Mouse (Mus musculus) lung, embryonic 15.5 days (tissue): ENCODE results near the gene Rusc1. TPM values are rescaled to one million over a fixed set of nuclear protein-coding genes. Genes with fewer than 3 reads are reported as not detected.

Source experiments
- ATAC-seq: fragments of 200-750 bp; cut with Nextera tagmentation; 2 replicates; pipeline ENCODE4 v1.8.0; 2017; ENCODE audit warnings: moderate number of reproducible peaks, borderline replicate concordance; ENCODE audit not compliant: low FRiP score, low TSS enrichment; ENCODE audit errors: extremely low read depth
- H3K27ac ChIP-seq: fragments of 300-500 bp; sonication (generic); 2 replicates; pipeline ENCODE4 v1.5.1; 2015; ENCODE audit warnings: moderate library complexity, mild to moderate bottlenecking, inconsistent platforms
- H3K27me3 ChIP-seq: fragments of 300-500 bp; sonication (generic); 2 replicates; pipeline ENCODE4 v1.6.1; 2015; ENCODE audit warnings: inconsistent platforms
- H3K36me3 ChIP-seq: fragments of 300-500 bp; sonication (generic); 2 replicates; pipeline ENCODE4 v1.6.1; 2015; ENCODE audit warnings: inconsistent platforms
- H3K4me1 ChIP-seq: fragments of 300-500 bp; sonication (generic); 2 replicates; pipeline ENCODE4 v1.6.1; 2015; ENCODE audit warnings: inconsistent platforms
- H3K4me2 ChIP-seq: fragments of 300-500 bp; sonication (generic); 2 replicates; pipeline ENCODE4 v1.6.1; 2015; ENCODE audit warnings: inconsistent platforms, mild to moderate bottlenecking, moderate library complexity
- H3K4me3 ChIP-seq: fragments of 300-500 bp; sonication (generic); 2 replicates; pipeline ENCODE4 v1.5.1; 2015; ENCODE audit warnings: mild to moderate bottlenecking, inconsistent platforms
- H3K9ac ChIP-seq: fragments of 300-500 bp; sonication (generic); 2 replicates; pipeline ENCODE4 v1.6.1; 2015; ENCODE audit warnings: inconsistent platforms
- H3K9me3 ChIP-seq: fragments of 300-500 bp; sonication (generic); 2 replicates; pipeline ENCODE4 v1.6.1; 2016; ENCODE audit warnings: inconsistent platforms
- WGBS: fragments of 180-500 bp; shearing (Covaris S2); methylation state at CpG from one replicate; pipeline ENCODE4 v1.1.7; 2015; 5-methylcytosine and 5-hydroxymethylcytosine counted together
- polyA plus RNA-seq: library from polyadenylated mRNA; unstranded; fragments of >200 nt; fragmentation: Nextera tagmentation; extraction: Ambion mirVana; gene quantifications from 2 replicates; pipeline ENCODE4 v1.2.1, GENCODE M21; 2015

The Rusc1 gene
- 16.0 and 16.6 TPM in 2 replicates for polyA plus RNA-seq

GRCm38 (mm10) chr3:89093175-89093574 is at the start of gene Rusc1:
TSS of gene Rusc1 (minus strand) at chr3:89093311.
- Histone ChIP-seq H3K27ac (no peak within 1 kb of the TSS), H3K9me3 (no peaks in the 10 kb centered on the region), H3K36me3 (peaks cover 33% of the 10 kb centered on the region), H3K27me3 (peaks cover 14% of the 10 kb centered on the region), H3K4me1 (peaks cover 36% of the 10 kb centered on the region), H3K9ac (peak within 1 kb of the TSS; percentile 27), H3K4me2 (peak within 1 kb of the TSS; percentile 100), H3K4me3 (peak within 1 kb of the TSS; percentile 71)
- peak; percentile 49; the same call in 1 of the 2 replicates for ATAC-seq
- WGBS: 4% methylated on average over 18 of the region's 18 CpGs

GRCm38 (mm10) chr3:89136365-89136764 is 43.3 kb upstream of the Rusc1 start:
- WGBS: 29% methylated on average over 9 of the region's 9 CpGs
- Histone ChIP-seq H3K27ac (no peak overlapping the region), H3K36me3 (no peaks in the 10 kb centered on the region), H3K4me2 (no peak overlapping the region), H3K4me3 (no peak overlapping the region), H3K4me1 (peaks cover 7% of the 10 kb centered on the region; the same call in 1 of the 2 replicates), H3K27me3 (no peaks in the 10 kb centered on the region), H3K9ac (no peak overlapping the region), H3K9me3 (no peaks in the 10 kb centered on the region)
- peak; percentile 51; the same call in 1 of the 2 replicates for ATAC-seq

GRCm38 (mm10) chr3:89135958-89136357 is 42.8 kb upstream of the Rusc1 start, which contains the start of gene Pklr:
TSS of gene Pklr (plus strand) at chr3:89136142.
- Histone ChIP-seq H3K4me3 (no peak within 1 kb of the TSS), H3K9me3 (no peaks in the 10 kb centered on the region), H3K36me3 (no peaks in the 10 kb centered on the region), H3K27me3 (no peaks in the 10 kb centered on the region), H3K4me1 (peaks cover 7% of the 10 kb centered on the region; the same call in 1 of the 2 replicates), H3K27ac (no peak within 1 kb of the TSS), H3K4me2 (no peak within 1 kb of the TSS), H3K9ac (no peak within 1 kb of the TSS)
- WGBS: 50% methylated on average over 3 of the region's 3 CpGs
- no peak for ATAC-seq

GRCm38 (mm10) chr3:89133752-89134151 is 40.6 kb upstream of the Rusc1 start:
- Histone ChIP-seq H3K9ac (no peak overlapping the region), H3K27me3 (no peaks in the 10 kb centered on the region), H3K4me3 (no peak overlapping the region), H3K9me3 (no peaks in the 10 kb centered on the region), H3K36me3 (no peaks in the 10 kb centered on the region), H3K27ac (no peak overlapping the region), H3K4me2 (no peak overlapping the region), H3K4me1 (peaks cover 7% of the 10 kb centered on the region; the same call in 1 of the 2 replicates)
- WGBS: 62% methylated on average over 1 of the region's 1 CpGs
- ATAC-seq: no peak

- Histone ChIP-seq H3K27ac (no peak overlapping the region), H3K36me3 (no peaks in the 10 kb centered on the region), H3K4me3 (no peak overlapping the region), H3K9me3 (no peaks in the 10 kb centered on the region), H3K4me2 (no peak overlapping the region), H3K4me1 (peaks cover 7% of the 10 kb centered on the region; the same call in 1 of the 2 replicates), H3K9ac (no peak overlapping the region), H3K27me3 (no peaks in the 10 kb centered on the region)
- no peak for ATAC-seq
- 60% methylated on average over 7 of the region's 7 CpGs for WGBS
Measured at GRCm38 (mm10) chr3:89133063-89133450, 39.9 kb upstream of the Rusc1 start.

- peak; percentile 68; the same call in 1 of the 2 replicates for ATAC-seq
- no peak overlapping the region; the same call in 1 of the 2 replicates for H3K9ac ChIP-seq
- 10% methylated on average over 30 of the region's 30 CpGs for WGBS
- no peaks in the 10 kb centered on the region for H3K27me3 ChIP-seq
- peaks cover 7% of the 10 kb centered on the region; the same call in 1 of the 2 replicates for H3K4me1 ChIP-seq
- no peaks in the 10 kb centered on the region for H3K9me3 ChIP-seq
- peak overlapping the region; percentile 68 for H3K4me2 ChIP-seq
- H3K36me3 ChIP-seq: no peaks in the 10 kb centered on the region
- H3K4me3 ChIP-seq: peak overlapping the region; percentile 32
- no peak overlapping the region for H3K27ac ChIP-seq
Measured at GRCm38 (mm10) chr3:89132285-89133062, 39.4 kb upstream of the Rusc1 start.

GRCm38 (mm10) chr3:89131816-89132215 is 38.7 kb upstream of the Rusc1 start:
- Histone ChIP-seq H3K9ac (no peak overlapping the region), H3K4me1 (peaks cover 7% of the 10 kb centered on the region; the same call in 1 of the 2 replicates), H3K9me3 (no peaks in the 10 kb centered on the region), H3K4me3 (no peak overlapping the region), H3K27me3 (no peaks in the 10 kb centered on the region), H3K4me2 (peak overlapping the region; percentile 68), H3K36me3 (no peaks in the 10 kb centered on the region), H3K27ac (no peak overlapping the region)
- ATAC-seq: no peak
- 36% methylated on average over 4 of the region's 4 CpGs for WGBS

- no peak overlapping the region for H3K4me2 ChIP-seq
- no peaks in the 10 kb centered on the region for H3K9me3 ChIP-seq
- H3K27me3 ChIP-seq: no peaks in the 10 kb centered on the region
- H3K9ac ChIP-seq: no peak overlapping the region
- no peak overlapping the region for H3K4me3 ChIP-seq
- WGBS: 67% methylated on average over 3 of the region's 3 CpGs
- H3K27ac ChIP-seq: no peak overlapping the region
- H3K36me3 ChIP-seq: no peaks in the 10 kb centered on the region
- H3K4me1 ChIP-seq: peaks cover 7% of the 10 kb centered on the region; the same call in 1 of the 2 replicates
- no peak for ATAC-seq
Measured at GRCm38 (mm10) chr3:89129908-89130307, 36.8 kb upstream of the Rusc1 start.

- H3K27me3 ChIP-seq: no peaks in the 10 kb centered on the region
- H3K4me2 ChIP-seq: no peak overlapping the region
- H3K4me1 ChIP-seq: no peaks in the 10 kb centered on the region
- 79% methylated on average over 3 of the region's 3 CpGs for WGBS
- H3K4me3 ChIP-seq: no peak overlapping the region
- no peak overlapping the region for H3K27ac ChIP-seq
- no peaks in the 10 kb centered on the region for H3K36me3 ChIP-seq
- H3K9me3 ChIP-seq: no peaks in the 10 kb centered on the region
- no peak overlapping the region for H3K9ac ChIP-seq
- no peak for ATAC-seq
Measured at GRCm38 (mm10) chr3:89125981-89126380, 32.9 kb upstream of the Rusc1 start.

- no peak for ATAC-seq
- WGBS: 45% methylated on average over 3 of the region's 3 CpGs
Measured at GRCm38 (mm10) chr3:89124241-89124640, 31.1 kb upstream of the Rusc1 start.

GRCm38 (mm10) chr3:89123313-89123712 is 30.2 kb upstream of the Rusc1 start:
- no peak for ATAC-seq

More at GRCm38 (mm10) chr3:89124241-89124640, 31.1 kb upstream of the Rusc1 start:
- Histone ChIP-seq H3K27me3 (no peaks in the 10 kb centered on the region), H3K4me2 (no peak overlapping the region), H3K9me3 (no peaks in the 10 kb centered on the region), H3K4me3 (no peak overlapping the region), H3K27ac (no peak overlapping the region), H3K4me1 (no peaks in the 10 kb centered on the region), H3K36me3 (no peaks in the 10 kb centered on the region), H3K9ac (no peak overlapping the region)

GRCm38 (mm10) chr3:89115522-89115921 is 22.4 kb upstream of the Rusc1 start:
- Histone ChIP-seq H3K4me2 (no peak overlapping the region), H3K9me3 (no peaks in the 10 kb centered on the region), H3K27ac (no peak overlapping the region), H3K4me3 (no peak overlapping the region), H3K27me3 (no peaks in the 10 kb centered on the region), H3K9ac (no peak overlapping the region), H3K36me3 (no peaks in the 10 kb centered on the region), H3K4me1 (no peaks in the 10 kb centered on the region)
- ATAC-seq: no peak
- WGBS: 3% methylated on average over 2 of the region's 2 CpGs

More at GRCm38 (mm10) chr3:89123313-89123712, 30.2 kb upstream of the Rusc1 start:
- Histone ChIP-seq H3K36me3 (no peaks in the 10 kb centered on the region), H3K9me3 (no peaks in the 10 kb centered on the region), H3K27me3 (no peaks in the 10 kb centered on the region), H3K27ac (no peak overlapping the region), H3K4me1 (no peaks in the 10 kb centered on the region), H3K9ac (no peak overlapping the region), H3K4me2 (no peak overlapping the region), H3K4me3 (no peak overlapping the region)
- 61% methylated on average over 2 of the region's 2 CpGs for WGBS
